8 mouse cellular contexts compared by ENCODE assay signal in genomic region chr17:46110402-46111289, GRCm38 (mm10). TPM values are rescaled to one million over a fixed set of nuclear protein-coding genes. Genes with fewer than 3 reads are reported as not detected.
A peak's percentile ranks its signal among the peaks of the same experiment; 100 is the strongest.
DNase-seq lines count a peak whose midpoint lies in the region; ATAC-seq and TF ChIP-seq lines count a peak whose summit lies in the region.

Gene Mrps18a, plus strand, starts transcription at chr17:46110986.

- no peaks in the 10 kb centered on the region for H3K9me3 ChIP-seq in forebrain, embryonic 11.5 days (ENCODE audit: control insufficient read depth, low read length)
- H3K9me3 ChIP-seq in heart, embryonic 16.5 days (replicated peaks; ENCODE audit: control insufficient read depth, low read length): no peaks in the 10 kb centered on the region
- H3K9me3 ChIP-seq in liver, embryonic 16.5 days (replicated peaks; ENCODE audit: control insufficient read depth, low read length): no peaks in the 10 kb centered on the region
- H3K9me3 ChIP-seq in neural tube, embryonic 13.5 days: no peaks in the 10 kb centered on the region

- no peak within 1 kb of the TSS; the same call in 1 of the 2 replicates for H3K27ac ChIP-seq in forebrain, embryonic 11.5 days (ENCODE audit: low read depth, low read length)
- peak within 1 kb of the TSS; percentile 39 for H3K27ac ChIP-seq in heart, embryonic 16.5 days (ENCODE audit: low read length)
- H3K27ac ChIP-seq in liver, embryonic 16.5 days (ENCODE audit: low read length): peak within 1 kb of the TSS; percentile 42; the same call in 1 of the 2 replicates
- H3K27ac ChIP-seq in neural tube, embryonic 13.5 days (replicated peaks): peak within 1 kb of the TSS; percentile 80
- peak within 1 kb of the TSS; percentile 89 for H3K27ac ChIP-seq in testis, adult 2 months (ENCODE audit: control insufficient read depth, insufficient read depth, low read depth, low read length)

- peak; percentile 75 to 77 for DNase-seq in CD8-positive naive resting alpha-beta T cell, adult 2 months (ENCODE audit: low read depth in 2 of 2, low spot score in 2 of 2)
- DNase-seq in c-Kit-positive CD71-negative TER-119-negative erythroid progenitor cells, embryonic 14.5 days (ENCODE audit: low read depth): peak; percentile 76
- DNase-seq in forebrain, embryonic 11.5 days (ENCODE audit: low spot score): peak; percentile 89
- peak; percentile 87 to 92 for DNase-seq in kidney, postnatal 4 days

- H3K4me1 ChIP-seq in forebrain, embryonic 11.5 days (replicated peaks; ENCODE audit: control insufficient read depth, insufficient read depth, low read length): no peaks in the 10 kb centered on the region; the same call in 1 of the 2 replicates
- H3K4me1 ChIP-seq in heart, embryonic 16.5 days (ENCODE audit: control insufficient read depth, insufficient read depth, low read length): peaks cover 6% of the 10 kb centered on the region
- peaks cover 8% of the 10 kb centered on the region for H3K4me1 ChIP-seq in liver, embryonic 16.5 days (ENCODE audit: control insufficient read depth, low read depth, low read length)
- H3K4me1 ChIP-seq in neural tube, embryonic 13.5 days (replicated peaks): peaks cover 15% of the 10 kb centered on the region
- H3K4me1 ChIP-seq in testis, adult 2 months (ENCODE audit: control insufficient read depth, insufficient read depth, low read length): peaks cover 6% of the 10 kb centered on the region

- TF ChIP-seq CTCF in testis, adult 2 months (IDR thresholded peaks at IDR 0.05; ENCODE audit: control insufficient read depth, insufficient read depth, insufficient replicate concordance, low read depth, low read length): no peak

- peak within 1 kb of the TSS; percentile 73 for H3K9ac ChIP-seq in forebrain, embryonic 11.5 days (ENCODE audit: low read length)
- peak within 1 kb of the TSS; percentile 88 for H3K9ac ChIP-seq in heart, embryonic 16.5 days (ENCODE audit: low read length)
- peak within 1 kb of the TSS; percentile 83 for H3K9ac ChIP-seq in liver, embryonic 16.5 days (ENCODE audit: low read depth, low read length)
- peak within 1 kb of the TSS; percentile 87 for H3K9ac ChIP-seq in neural tube, embryonic 13.5 days

- H3K4me3 ChIP-seq in forebrain, embryonic 11.5 days (ENCODE audit: low read depth, low read length): peak within 1 kb of the TSS; percentile 82
- H3K4me3 ChIP-seq in heart, embryonic 16.5 days (ENCODE audit: low read length): peak within 1 kb of the TSS; percentile 88
- H3K4me3 ChIP-seq in liver, embryonic 16.5 days (ENCODE audit: low read depth, low read length): peak within 1 kb of the TSS; percentile 88
- H3K4me3 ChIP-seq in neural tube, embryonic 13.5 days: peak within 1 kb of the TSS; percentile 89
- H3K4me3 ChIP-seq in testis, adult 2 months (ENCODE audit: control insufficient read depth, low read depth, low read length): peak within 1 kb of the TSS; percentile 94

- TF ChIP-seq POLR2A in testis, adult 2 months (IDR thresholded peaks at IDR 0.05; ENCODE audit: control insufficient read depth, low read depth, low read length): peak; percentile 95

- no peaks in the 10 kb centered on the region for H3K36me3 ChIP-seq in forebrain, embryonic 11.5 days (ENCODE audit: control insufficient read depth, insufficient read depth, low read length)
- H3K36me3 ChIP-seq in heart, embryonic 16.5 days (ENCODE audit: control insufficient read depth, insufficient read depth): no peaks in the 10 kb centered on the region
- no peaks in the 10 kb centered on the region for H3K36me3 ChIP-seq in liver, embryonic 16.5 days (ENCODE audit: control insufficient read depth, insufficient read depth)
- H3K36me3 ChIP-seq in neural tube, embryonic 13.5 days: peaks cover 11% of the 10 kb centered on the region; the same call in 1 of the 2 replicates
- no peaks in the 10 kb centered on the region for H3K36me3 ChIP-seq in testis, adult 2 months (ENCODE audit: control insufficient read depth, insufficient read depth, low read length)

- peak; percentile 92 for ATAC-seq in forebrain, embryonic 11.5 days (replicated peaks; ENCODE audit: low FRiP score)
- ATAC-seq in heart, embryonic 16.5 days (replicated peaks; ENCODE audit: extremely low read depth, insufficient read depth, low FRiP score): peak; percentile 91
- peak; percentile 86 for ATAC-seq in liver, embryonic 16.5 days (ENCODE audit: low read depth)
- ATAC-seq in neural tube, embryonic 13.5 days (ENCODE audit: low read depth): peak; percentile 98

- 5% methylated on average over 38 of the region's 38 CpGs for WGBS in forebrain, embryonic 11.5 days
- WGBS in heart, embryonic 16.5 days: 5% methylated on average over 38 of the region's 38 CpGs
- 4% methylated on average over 38 of the region's 38 CpGs for WGBS in liver, embryonic 16.5 days (ENCODE audit: insufficient replicate concordance)
- 5% methylated on average over 38 of the region's 38 CpGs for WGBS in neural tube, embryonic 13.5 days

- H3K4me2 ChIP-seq in forebrain, embryonic 11.5 days (ENCODE audit: low read depth, low read length, severe bottlenecking): peak within 1 kb of the TSS; percentile 75
- H3K4me2 ChIP-seq in heart, embryonic 16.5 days (ENCODE audit: low read depth, low read length): peak within 1 kb of the TSS; percentile 88
- H3K4me2 ChIP-seq in liver, embryonic 16.5 days (ENCODE audit: low read depth, low read length): peak within 1 kb of the TSS; percentile 90
- peak within 1 kb of the TSS; percentile 91 for H3K4me2 ChIP-seq in neural tube, embryonic 13.5 days

- H3K27me3 ChIP-seq in forebrain, embryonic 11.5 days (ENCODE audit: control insufficient read depth, insufficient read depth, low read length): no peaks in the 10 kb centered on the region
- peaks cover 7% of the 10 kb centered on the region for H3K27me3 ChIP-seq in heart, embryonic 16.5 days (ENCODE audit: control insufficient read depth, insufficient read depth, low read length)
- peaks cover 2% of the 10 kb centered on the region; the same call in 1 of the 2 replicates for H3K27me3 ChIP-seq in liver, embryonic 16.5 days (ENCODE audit: control insufficient read depth, insufficient read depth, low read depth, low read length)
- peaks cover 30% of the 10 kb centered on the region for H3K27me3 ChIP-seq in neural tube, embryonic 13.5 days
- H3K27me3 ChIP-seq in testis, adult 2 months (ENCODE audit: control insufficient read depth, insufficient read depth, low read length): no peaks in the 10 kb centered on the region

RNA-seq across cellular contexts. Expression of gene Mrps18a, which starts in this region (rescaled TPM):
- 119 and 127 TPM in 2 replicates for polyA plus RNA-seq in forebrain, embryonic 11.5 days (2014; fragmentation: Nextera tagmentation; extraction: Ambion mirVana)
- polyA plus RNA-seq in heart, embryonic 16.5 days (2015; fragmentation: Nextera tagmentation; extraction: Ambion mirVana): 129 and 137 TPM in 2 replicates
- 59.7 and 62.6 TPM in 2 replicates for polyA plus RNA-seq in liver, embryonic 16.5 days (2015; fragmentation: Nextera tagmentation; extraction: Ambion mirVana)
- 144 and 154 TPM in 2 replicates for polyA plus RNA-seq in neural tube, embryonic 13.5 days (2015; fragmentation: Nextera tagmentation; extraction: Ambion mirVana)
- polyA plus RNA-seq in testis, adult 2 months (2012; rRNA removed): 74.0 and 89.6 TPM in 2 replicates
